Mouse (Mus musculus): ENCODE results near the gene Zfpl1.

GRCm38 (mm10) chr19:6054296-6054695, 30.5 kb downstream of the Zfpl1 start:
- TF ChIP-seq POLR2A (IDR thresholded peaks at IDR 0.05; ENCODE audit: extremely low read depth, insufficient read depth, low read length) (no peak), CTCF (IDR thresholded peaks at IDR 0.05; ENCODE audit: low read depth, low read length) (no peak)
